Mouse (Mus musculus): ENCODE results near the gene Gsta4.

The Gsta4 gene

GRCm38 (mm10) chr9:78176831-78177230, 5.7 kb upstream of the Gsta4 start:
- in situ Hi-C loops (cut with MboI, MseI): loop anchor here in 1 of 2 experiments (10.0 kb wide), 1 partner anchor 62 kb away; no protein-coding TSS in a partner anchor

- in situ Hi-C loops (cut with MboI, MseI): loop anchor here in 1 of 2 experiments (10.0 kb wide), 1 partner anchor 63 kb away; no protein-coding TSS in a partner anchor
Measured at GRCm38 (mm10) chr9:78178197-78178596, 4.4 kb upstream of the Gsta4 start.

GRCm38 (mm10) chr9:78179071-78179470, 3.5 kb upstream of the Gsta4 start:
- in situ Hi-C loops (cut with MboI, MseI): loop anchor here in 1 of 2 experiments (10.0 kb wide), 1 partner anchor 64 kb away; no protein-coding TSS in a partner anchor

- in situ Hi-C loops (cut with MboI, MseI): no loop called here
Measured at GRCm38 (mm10) chr9:78185686-78186085, 3.1 kb downstream of the Gsta4 start.

- in situ Hi-C loops (cut with MboI, MseI): no loop called here
Measured at GRCm38 (mm10) chr9:78188910-78189309, 6.3 kb downstream of the Gsta4 start.

- in situ Hi-C loops (cut with MboI, MseI): no loop called here
Measured at GRCm38 (mm10) chr9:78190651-78191634, 8.4 kb downstream of the Gsta4 start.

- in situ Hi-C loops (cut with MboI, MseI): no loop called here
Measured at GRCm38 (mm10) chr9:78191736-78192135, 9.2 kb downstream of the Gsta4 start.

GRCm38 (mm10) chr9:78193902-78194597, 11.5 kb downstream of the Gsta4 start:
- in situ Hi-C loops (cut with MboI, MseI): no loop called here

GRCm38 (mm10) chr9:78195034-78195433, 12.5 kb downstream of the Gsta4 start:
- in situ Hi-C loops (cut with MboI, MseI): loop anchor here in 1 of 2 experiments (5.0 kb wide), 1 partner anchor 88 kb away; the partner anchor contains the start of genes Fbxo9 and Ick

- in situ Hi-C loops (cut with MboI, MseI): loop anchor here in 1 of 2 experiments (5.0 kb wide), 1 partner anchor 90 kb away; the partner anchor contains the start of genes Fbxo9 and Ick
Measured at GRCm38 (mm10) chr9:78197801-78198200, 15.2 kb downstream of the Gsta4 start.

GRCm38 (mm10) chr9:78204194-78204593, 21.6 kb downstream of the Gsta4 start:
- in situ Hi-C loops (cut with MboI, MseI): no loop called here

GRCm38 (mm10) chr9:78208956-78209355, 26.4 kb downstream of the Gsta4 start:
- in situ Hi-C loops (cut with MboI, MseI): no loop called here

- in situ Hi-C loops (cut with MboI, MseI): no loop called here
Measured at GRCm38 (mm10) chr9:78210079-78210478, 27.5 kb downstream of the Gsta4 start.

GRCm38 (mm10) chr9:78210821-78211220, 28.2 kb downstream of the Gsta4 start:
- in situ Hi-C loops (cut with MboI, MseI): no loop called here

- in situ Hi-C loops (cut with MboI, MseI): no loop called here
Measured at GRCm38 (mm10) chr9:78211521-78211920, 28.9 kb downstream of the Gsta4 start.

- in situ Hi-C loops (cut with MboI, MseI): no loop called here
Measured at GRCm38 (mm10) chr9:78212341-78213049, 29.9 kb downstream of the Gsta4 start.

- in situ Hi-C loops (cut with MboI, MseI): no loop called here
Measured at GRCm38 (mm10) chr9:78217074-78217473, 34.5 kb downstream of the Gsta4 start.

- in situ Hi-C loops (cut with MboI, MseI): no loop called here
Measured at GRCm38 (mm10) chr9:78222616-78223015, 40.0 kb downstream of the Gsta4 start.

GRCm38 (mm10) chr9:78223221-78223902, 40.8 kb downstream of the Gsta4 start:
- in situ Hi-C loops (cut with MboI, MseI): no loop called here

GRCm38 (mm10) chr9:78224418-78224817, 41.8 kb downstream of the Gsta4 start:
- in situ Hi-C loops (cut with MboI, MseI): no loop called here

GRCm38 (mm10) chr9:78225304-78225703, 42.7 kb downstream of the Gsta4 start:
- in situ Hi-C loops (cut with MboI, MseI): loop anchor here (5.0 kb wide), 1 partner anchor 37 kb away; no protein-coding TSS in a partner anchor
